Mouse (Mus musculus) spleen, adult 2 months (tissue): ENCODE data around the gene Actb. TPM values are rescaled to one million over a fixed set of nuclear protein-coding genes. Genes with fewer than 3 reads are reported as not detected.

Experiments
- DNase-seq, 2 experiments: peaks; one replicate each; pipeline versions ENCODE4 v3.0.0 to v3.0.0-alpha.2; 2012 to 2021; ENCODE audit warnings: low spot score in 2 of 2, low read depth in 1 of 2
- H3K27ac ChIP-seq: fragments of 200-500 bp; 2 replicates; pipeline ENCODE4 v1.5.1; 2012; ENCODE audit warnings: low read length, inconsistent platforms; ENCODE audit not compliant: insufficient read depth
- H3K27me3 ChIP-seq: fragments of 200-500 bp; 2 replicates; pipeline ENCODE4 v1.6.1; 2012; ENCODE audit warnings: mild to moderate bottlenecking, moderate library complexity, low read length, inconsistent platforms; ENCODE audit not compliant: control insufficient read depth, insufficient read depth
- H3K36me3 ChIP-seq: fragments of 200-500 bp; 2 replicates; pipeline ENCODE4 v1.6.1; 2012; ENCODE audit warnings: mild to moderate bottlenecking, low read length, inconsistent platforms; ENCODE audit not compliant: control insufficient read depth, insufficient read depth
- H3K4me1 ChIP-seq: fragments of 200-500 bp; 2 replicates; pipeline ENCODE4 v1.6.1; 2011; ENCODE audit warnings: inconsistent platforms; ENCODE audit not compliant: control insufficient read depth, insufficient read depth, insufficient read length
- H3K4me3 ChIP-seq: fragments of 200-500 bp; 2 replicates; pipeline ENCODE4 v1.5.1; 2011; ENCODE audit warnings: mild to moderate bottlenecking, inconsistent platforms; ENCODE audit not compliant: insufficient read depth, insufficient read length; ENCODE audit errors: extremely low read depth
- CTCF ChIP-seq: fragments of 200-500 bp; IDR thresholded peaks from 2 replicates; pipeline ENCODE4 v1.5.1; 2011; ENCODE audit warnings: mild to moderate bottlenecking, inconsistent platforms; ENCODE audit not compliant: insufficient read depth, insufficient read length, insufficient replicate concordance; ENCODE audit errors: extremely low read depth
- POLR2A ChIP-seq: fragments of 200-500 bp; IDR thresholded peaks from 2 replicates; pipeline ENCODE4 v1.6.1; 2011; ENCODE audit warnings: low read depth, low read length, inconsistent platforms
- WGBS: fragments of 180-500 bp; shearing (Covaris S2); methylation state at CpG from one replicate; pipeline ENCODE4 v1.1.7; 2018; 5-methylcytosine and 5-hydroxymethylcytosine counted together
- polyA plus RNA-seq: library from polyadenylated mRNA; depleted of rRNA; stranded (reverse); fragments of >200 nt; gene quantifications from 2 replicates; pipeline ENCODE4 v1.2.3, GENCODE M21; 2012

The Actb gene
- polyA plus RNA-seq, 1 experiment = 6,692 TPM

- peak overlapping the region; percentile 91 for H3K4me3 ChIP-seq
- peaks cover 29% of the 10 kb centered on the region for H3K4me1 ChIP-seq
- peaks cover 39% of the 10 kb centered on the region for H3K36me3 ChIP-seq
- TF ChIP-seq POLR2A (no peak), CTCF (no peak)
- DNase-seq = peak in 1 of 2 experiments; percentile 50
- 8% methylated on average over 14 of the region's 14 CpGs for WGBS
- peak overlapping the region; percentile 100 for H3K27ac ChIP-seq
- no peaks in the 10 kb centered on the region for H3K27me3 ChIP-seq
These were observed 671 bp upstream of the Actb start for GRCm38 (mm10) chr5:142907048-142907802.

GRCm38 (mm10) chr5:142905725-142906531 is 626 bp downstream of the Actb start:
- Histone ChIP-seq H3K36me3 (peaks cover 49% of the 10 kb centered on the region), H3K4me1 (peaks cover 18% of the 10 kb centered on the region; the same call in 1 of the 2 replicates), H3K4me3 (peak overlapping the region; percentile 100), H3K27ac (peak overlapping the region; percentile 100), H3K27me3 (no peaks in the 10 kb centered on the region)
- DNase-seq = peak; percentile 97 to 99
- WGBS = under 1% methylated on average over 84 of the region's 84 CpGs
- peak; percentile 80 for TF ChIP-seq POLR2A
- peak; percentile 81 for TF ChIP-seq CTCF

- no peaks in the 10 kb centered on the region for H3K27me3 ChIP-seq
- no peak for DNase-seq
- TF ChIP-seq POLR2A (no peak), CTCF (no peak)
- under 1% methylated on average over 27 of the region's 27 CpGs for WGBS
- H3K36me3 ChIP-seq = peaks cover 55% of the 10 kb centered on the region
- H3K4me3 ChIP-seq = peak overlapping the region; percentile 100
- peaks cover 14% of the 10 kb centered on the region; the same call in 1 of the 2 replicates for H3K4me1 ChIP-seq
- H3K27ac ChIP-seq = peak overlapping the region; percentile 100
These were observed 1.4 kb downstream of the Actb start for GRCm38 (mm10) chr5:142905038-142905695.

- H3K27me3 ChIP-seq = no peaks in the 10 kb centered on the region
- 17% methylated on average over 19 of the region's 19 CpGs for WGBS
These were observed 2.1 kb downstream of the Actb start for GRCm38 (mm10) chr5:142904208-142905037.

GRCm38 (mm10) chr5:142903470-142904207 is 2.9 kb downstream of the Actb start:
- Histone ChIP-seq H3K27me3 (no peaks in the 10 kb centered on the region), H3K4me1 (peaks cover 4% of the 10 kb centered on the region; the same call in 1 of the 2 replicates), H3K4me3 (peak overlapping the region; percentile 100), H3K36me3 (peaks cover 55% of the 10 kb centered on the region), H3K27ac (peak overlapping the region; percentile 6; the same call in 1 of the 2 replicates)
- TF ChIP-seq CTCF (no peak), POLR2A (no peak)
- 48% methylated on average over 14 of the region's 14 CpGs for WGBS
- no peak for DNase-seq

More at GRCm38 (mm10) chr5:142904208-142905037, 2.1 kb downstream of the Actb start:
- H3K4me1 ChIP-seq = peaks cover 7% of the 10 kb centered on the region; the same call in 1 of the 2 replicates
- peaks cover 55% of the 10 kb centered on the region for H3K36me3 ChIP-seq
- peak overlapping the region; percentile 100 for H3K27ac ChIP-seq
- DNase-seq = no peak
- TF ChIP-seq POLR2A (no peak), CTCF (no peak)
- peak overlapping the region; percentile 100 for H3K4me3 ChIP-seq
